Mouse (Mus musculus) kidney, embryonic 15.5 days (tissue): Measurements from ENCODE around the gene Rpl10-ps3. TPM values are rescaled to one million over a fixed set of nuclear protein-coding genes. Genes with fewer than 3 reads are reported as not detected.

Experiments used
- ATAC-seq: fragments of 200-750 bp; cut with Nextera tagmentation; replicated peaks from 2 replicates; pipeline ENCODE4 v1.8.0; 2017; ENCODE audit warnings: moderate TSS enrichment; ENCODE audit not compliant: low FRiP score
- H3K27ac ChIP-seq: fragments of 300-500 bp; sonication (generic); 2 replicates; pipeline ENCODE4 v1.5.1; 2015; ENCODE audit warnings: mild to moderate bottlenecking, inconsistent platforms
- H3K27me3 ChIP-seq: fragments of 300-500 bp; sonication (generic); 2 replicates; pipeline ENCODE4 v1.6.1; 2015; ENCODE audit warnings: inconsistent platforms
- H3K36me3 ChIP-seq: fragments of 300-500 bp; sonication (generic); 2 replicates; pipeline ENCODE4 v1.6.1; 2015; ENCODE audit warnings: inconsistent platforms
- H3K4me1 ChIP-seq: fragments of 300-500 bp; sonication (generic); 2 replicates; pipeline ENCODE4 v1.6.1; 2015; ENCODE audit warnings: inconsistent platforms
- H3K4me2 ChIP-seq: fragments of 300-500 bp; sonication (generic); 2 replicates; pipeline ENCODE4 v1.6.1; 2015; ENCODE audit warnings: moderate library complexity, mild to moderate bottlenecking, inconsistent platforms
- H3K4me3 ChIP-seq: fragments of 300-500 bp; sonication (generic); replicated peaks from 2 replicates; pipeline ENCODE4 v1.5.1; 2015; ENCODE audit warnings: mild to moderate bottlenecking, inconsistent platforms
- H3K9ac ChIP-seq: fragments of 300-500 bp; sonication (generic); 2 replicates; pipeline ENCODE4 v1.6.1; 2015; ENCODE audit warnings: mild to moderate bottlenecking, inconsistent platforms
- H3K9me3 ChIP-seq: fragments of 300-500 bp; sonication (generic); replicated peaks from 2 replicates; pipeline ENCODE4 v1.6.1; 2016; ENCODE audit warnings: inconsistent platforms
- WGBS: fragments of 180-500 bp; shearing (Covaris S2); methylation state at CpG from one replicate; pipeline ENCODE4 v1.1.7; 2015; ENCODE audit warnings: mixed read lengths; 5-methylcytosine and 5-hydroxymethylcytosine counted together
- polyA plus RNA-seq: library from polyadenylated mRNA; unstranded; fragments of >200 nt; fragmentation: Nextera tagmentation; extraction: Ambion mirVana; gene quantifications from 2 replicates; pipeline ENCODE4 v1.2.1, GENCODE M21; 2015

The Rpl10-ps3 gene
- polyA plus RNA-seq, result 231 and 320 TPM in 2 replicates

DNA sequence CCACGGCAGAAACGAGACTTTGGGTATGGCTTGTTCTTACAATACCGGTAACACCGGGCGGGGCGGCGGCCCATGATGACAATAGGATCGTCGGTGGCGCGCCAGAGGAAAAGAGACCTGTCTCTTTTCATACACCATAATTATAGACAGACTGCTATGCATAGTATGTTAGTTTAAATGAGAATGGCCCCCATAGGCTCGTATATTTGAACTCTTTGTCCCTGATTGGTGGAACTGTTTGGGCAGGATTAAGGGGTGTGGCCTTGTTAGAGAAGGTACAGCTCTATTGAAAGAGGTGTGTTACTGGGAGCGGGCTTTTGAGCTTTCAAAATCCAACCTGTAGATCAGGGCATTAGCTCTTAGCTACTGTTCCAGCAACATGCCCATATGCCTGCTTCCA is at the start of gene Rpl10-ps3:
Gene Rpl10-ps3, minus strand, starts transcription at position 101 of the 400 bp plus-strand sequence.
- Histone ChIP-seq H3K36me3 (no peaks in the 10 kb centered on the region), H3K9me3 (no peaks in the 10 kb centered on the region), H3K4me2 (no peak within 1 kb of the TSS), H3K27me3 (no peaks in the 10 kb centered on the region), H3K4me3 (no peak within 1 kb of the TSS), H3K9ac (no peak within 1 kb of the TSS), H3K27ac (no peak within 1 kb of the TSS), H3K4me1 (0 out of 2 replicates have a peak, but pooled peaks cover 3% of the 10 kb centered on the region)
- no peak for ATAC-seq
- WGBS, result 97% methylated on average over 11 of the region's 13 CpGs

- no peak overlapping the region for H3K9ac ChIP-seq
- no peaks in the 10 kb centered on the region for H3K9me3 ChIP-seq
- no peaks in the 10 kb centered on the region for H3K36me3 ChIP-seq
- H3K4me3 ChIP-seq, result no peak overlapping the region
- H3K4me2 ChIP-seq, result no peak overlapping the region
- 47% methylated on average over 6 of the region's 6 CpGs for WGBS
- no peaks in the 10 kb centered on the region for H3K4me1 ChIP-seq
- H3K27me3 ChIP-seq, result no peaks in the 10 kb centered on the region
- no peak overlapping the region for H3K27ac ChIP-seq
- ATAC-seq, result no peak
Observed at GRCm38 (mm10) chr9:50375598-50375997, 30.8 kb upstream of the Rpl10-ps3 start.

DNA sequence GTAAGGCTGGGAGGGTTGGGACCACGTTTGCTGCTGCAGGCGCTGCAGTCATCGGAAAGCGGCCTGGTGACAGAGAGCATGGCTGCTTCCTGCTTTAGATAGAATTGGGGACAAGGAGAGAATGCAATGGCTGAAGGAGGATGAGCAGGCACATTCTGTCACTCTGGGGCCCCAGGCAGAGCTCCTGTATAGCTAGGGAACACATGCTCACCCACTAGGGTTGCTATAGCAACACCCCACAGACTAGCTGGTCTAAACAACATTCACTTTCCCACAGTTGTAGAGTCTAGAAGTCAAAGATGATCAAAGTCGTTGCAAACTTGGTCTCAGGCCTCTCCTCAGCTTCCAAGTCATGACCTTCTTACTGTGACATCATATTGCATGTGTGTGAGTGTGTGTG is 29.9 kb upstream of the Rpl10-ps3 start:
- no peaks in the 10 kb centered on the region for H3K27me3 ChIP-seq
- no peak overlapping the region for H3K4me3 ChIP-seq
- 83% methylated on average over 5 of the region's 5 CpGs for WGBS
- H3K27ac ChIP-seq, result no peak overlapping the region
- 0 out of 2 replicates have a peak, but pooled peaks cover under 1% of the 10 kb centered on the region for H3K4me1 ChIP-seq
- no peak overlapping the region for H3K4me2 ChIP-seq
- no peaks in the 10 kb centered on the region for H3K36me3 ChIP-seq
- no peak overlapping the region for H3K9ac ChIP-seq
- ATAC-seq, result no peak
- no peaks in the 10 kb centered on the region for H3K9me3 ChIP-seq

DNA sequence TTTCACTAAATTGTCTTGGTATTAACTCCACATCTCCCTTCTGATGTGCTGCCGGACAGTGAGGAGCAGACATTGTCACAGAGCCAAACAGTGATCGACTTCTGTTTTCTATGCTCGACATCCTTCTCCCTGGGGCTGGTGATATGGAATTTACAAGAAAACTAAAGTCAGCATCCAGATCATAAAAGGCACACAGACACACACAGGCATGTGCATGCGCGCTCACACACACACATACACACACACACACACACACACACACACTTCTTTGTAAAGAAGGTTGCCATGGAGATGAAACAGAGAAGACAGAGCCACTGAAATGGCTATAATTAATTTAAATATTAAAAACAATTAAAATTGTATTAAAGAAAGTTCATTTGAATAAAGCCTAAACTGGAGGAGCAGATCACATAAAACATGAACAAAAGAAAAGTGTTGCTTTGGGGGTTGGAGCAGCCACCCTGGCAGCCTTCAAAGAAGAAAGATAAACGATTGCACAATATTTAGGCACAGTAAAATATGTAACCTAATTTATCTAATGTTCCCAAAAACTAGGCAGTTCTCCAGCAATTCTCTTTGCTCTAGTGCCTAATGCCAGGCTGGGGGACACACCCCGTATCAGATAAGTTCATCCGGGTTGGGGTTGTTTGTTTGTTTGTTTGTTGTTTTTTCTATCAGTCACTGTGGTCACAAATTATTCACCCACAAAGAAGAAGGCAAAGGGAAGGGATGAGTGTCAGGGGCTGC is 24.0 kb upstream of the Rpl10-ps3 start:
- ATAC-seq, result no peak
- no peak overlapping the region for H3K4me3 ChIP-seq
- H3K4me2 ChIP-seq, result no peak overlapping the region
- H3K27me3 ChIP-seq, result no peaks in the 10 kb centered on the region
- WGBS, result 76% methylated on average over 8 of the region's 8 CpGs
- no peak overlapping the region for H3K9ac ChIP-seq
- no peak overlapping the region for H3K27ac ChIP-seq
- H3K4me1 ChIP-seq, result peaks cover 22% of the 10 kb centered on the region
- H3K36me3 ChIP-seq, result no peaks in the 10 kb centered on the region
- H3K9me3 ChIP-seq, result no peaks in the 10 kb centered on the region

DNA sequence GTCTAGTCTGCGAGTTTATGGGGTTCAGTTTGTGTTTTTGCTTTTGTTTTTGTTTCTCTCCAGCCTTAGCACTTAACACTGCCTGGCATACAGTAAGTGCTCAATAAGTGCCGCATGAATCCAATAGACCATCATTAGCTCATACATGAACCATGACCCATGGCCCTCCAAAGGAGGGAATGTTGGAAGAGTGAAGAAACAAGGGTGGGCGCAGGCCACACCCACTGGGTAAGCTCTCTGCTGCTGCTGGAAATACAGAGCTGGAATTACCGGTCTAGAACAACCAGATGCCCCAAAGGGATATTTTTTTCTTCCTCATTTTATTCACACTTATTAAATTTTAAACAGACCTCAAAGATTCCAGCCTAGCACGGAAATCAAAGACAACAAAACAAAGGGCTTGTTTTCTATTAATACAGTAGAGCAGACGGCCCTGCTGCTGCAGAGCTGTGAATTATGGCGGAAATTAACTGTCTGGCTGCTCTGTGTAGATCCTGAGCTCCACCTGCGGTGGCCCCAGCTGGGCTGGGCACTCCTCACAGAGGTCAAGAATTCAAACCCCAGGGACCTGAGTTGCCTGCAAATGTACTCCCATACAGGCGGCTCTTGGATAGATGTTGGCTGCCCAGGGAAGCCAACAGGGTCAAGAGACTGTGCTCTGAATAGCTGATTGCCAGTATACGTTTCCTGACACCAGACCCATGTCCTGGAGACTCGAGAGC is 20.5 kb upstream of the Rpl10-ps3 start:
- H3K9me3 ChIP-seq, result no peaks in the 10 kb centered on the region
- H3K4me1 ChIP-seq, result peaks cover 39% of the 10 kb centered on the region
- no peaks in the 10 kb centered on the region for H3K36me3 ChIP-seq
- H3K9ac ChIP-seq, result no peak overlapping the region
- no peak overlapping the region for H3K4me3 ChIP-seq
- peak overlapping the region; percentile 52 for H3K27ac ChIP-seq
- H3K4me2 ChIP-seq, result no peak overlapping the region
- ATAC-seq, result peak; percentile 67
- 34% methylated on average over 11 of the region's 11 CpGs for WGBS
- no peaks in the 10 kb centered on the region for H3K27me3 ChIP-seq

- Histone ChIP-seq H3K9ac (no peak overlapping the region), H3K4me2 (no peak overlapping the region), H3K4me1 (peaks cover 34% of the 10 kb centered on the region), H3K36me3 (no peaks in the 10 kb centered on the region), H3K27ac (no peak overlapping the region), H3K9me3 (no peaks in the 10 kb centered on the region), H3K4me3 (no peak overlapping the region), H3K27me3 (no peaks in the 10 kb centered on the region)
- WGBS, result 75% methylated on average over 2 of the region's 2 CpGs
- no peak for ATAC-seq
Observed at GRCm38 (mm10) chr9:50363962-50364361, 19.2 kb upstream of the Rpl10-ps3 start.

DNA sequence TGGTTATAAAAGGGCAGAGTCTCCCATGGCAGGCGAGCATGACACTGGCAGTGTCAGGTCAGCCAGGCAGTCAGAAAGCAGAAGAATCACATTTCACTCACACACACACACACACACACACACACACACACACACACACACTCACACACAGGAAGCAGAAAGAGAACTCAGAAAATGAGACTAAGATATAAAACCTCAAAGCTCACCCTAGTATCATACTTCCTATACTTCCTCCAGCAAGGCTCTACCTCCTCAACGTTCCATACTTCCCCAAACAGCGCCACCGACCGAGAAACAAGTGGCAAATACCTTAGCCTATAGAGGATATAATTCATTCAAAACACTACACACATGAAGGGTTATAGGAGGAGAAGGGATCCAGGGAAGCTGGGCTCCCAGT is 18.5 kb upstream of the Rpl10-ps3 start:
- ATAC-seq, result no peak

DNA sequence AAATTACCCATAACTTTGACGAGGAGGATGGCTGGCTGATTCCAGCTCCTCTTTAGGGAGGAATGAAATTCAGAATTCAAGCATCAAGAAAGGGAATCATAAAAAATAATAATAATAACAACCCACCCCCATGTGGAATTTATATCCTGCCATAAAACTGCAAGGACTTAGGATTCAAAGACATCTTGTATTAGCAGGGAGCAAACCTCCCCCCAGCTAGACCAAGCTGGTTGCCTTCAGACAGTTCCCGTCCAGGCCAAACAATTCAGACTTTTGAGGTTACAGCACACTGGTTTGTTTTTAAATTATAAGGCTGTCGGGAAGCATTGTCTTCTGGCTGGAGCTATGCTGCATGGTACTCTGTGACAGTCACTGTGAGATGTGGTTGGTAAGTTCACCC is 17.8 kb upstream of the Rpl10-ps3 start:
- Histone ChIP-seq H3K9ac (no peak overlapping the region), H3K4me2 (0 out of 2 replicates have a peak overlapping the region, but pooled peaks have one; percentile 13), H3K36me3 (no peaks in the 10 kb centered on the region), H3K4me1 (peaks cover 34% of the 10 kb centered on the region), H3K27ac (peak overlapping the region; percentile 72), H3K27me3 (no peaks in the 10 kb centered on the region), H3K9me3 (no peaks in the 10 kb centered on the region), H3K4me3 (no peak overlapping the region)
- no peak for ATAC-seq
- WGBS, result 14% methylated on average over 3 of the region's 3 CpGs

More for the DNA sequence above, 18.5 kb upstream of the Rpl10-ps3 start:
- Histone ChIP-seq H3K4me3 (no peak overlapping the region), H3K27me3 (no peaks in the 10 kb centered on the region), H3K4me2 (no peak overlapping the region), H3K9me3 (no peaks in the 10 kb centered on the region), H3K4me1 (peaks cover 34% of the 10 kb centered on the region), H3K27ac (peak overlapping the region; percentile 72; the same call in 1 of the 2 replicates), H3K9ac (no peak overlapping the region), H3K36me3 (no peaks in the 10 kb centered on the region)
- 53% methylated on average over 5 of the region's 5 CpGs for whole genome bisulfite sequencing

DNA sequence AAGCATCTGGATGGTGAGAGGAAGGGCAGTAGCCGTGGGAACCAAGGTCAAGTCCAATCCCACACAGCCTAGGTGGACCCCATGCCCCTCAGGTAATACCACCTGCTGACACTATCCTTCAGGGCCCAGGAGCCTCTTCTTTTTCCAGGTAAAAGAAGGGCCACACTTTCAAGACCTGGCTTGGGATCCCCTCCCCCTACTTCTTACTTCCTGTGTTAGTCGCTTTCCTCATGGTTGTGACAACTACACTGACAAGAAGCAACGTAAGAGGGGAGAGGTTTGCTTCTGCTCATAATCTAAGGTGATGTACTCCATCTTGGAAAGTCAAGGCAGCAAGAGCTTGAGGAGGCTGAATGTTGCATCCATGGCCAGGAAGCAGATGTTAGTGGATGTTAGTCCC is 15.6 kb upstream of the Rpl10-ps3 start:
- ATAC-seq, result no peak
- 80% methylated on average over 3 of the region's 3 CpGs for WGBS
- Histone ChIP-seq H3K9me3 (no peaks in the 10 kb centered on the region), H3K4me3 (no peak overlapping the region), H3K4me2 (no peak overlapping the region), H3K4me1 (peaks cover 30% of the 10 kb centered on the region), H3K27ac (no peak overlapping the region), H3K27me3 (no peaks in the 10 kb centered on the region), H3K9ac (no peak overlapping the region), H3K36me3 (no peaks in the 10 kb centered on the region)

GRCm38 (mm10) chr9:50357331-50357730 is 12.6 kb upstream of the Rpl10-ps3 start:
- 76% methylated on average over 3 of the region's 3 CpGs for WGBS
- no peak overlapping the region for H3K9ac ChIP-seq
- H3K27me3 ChIP-seq, result no peaks in the 10 kb centered on the region
- no peak overlapping the region for H3K27ac ChIP-seq
- no peak for ATAC-seq
- H3K4me2 ChIP-seq, result no peak overlapping the region
- H3K4me1 ChIP-seq, result peaks cover 6% of the 10 kb centered on the region
- no peaks in the 10 kb centered on the region for H3K36me3 ChIP-seq
- H3K9me3 ChIP-seq, result no peaks in the 10 kb centered on the region
- no peak overlapping the region for H3K4me3 ChIP-seq

- Histone ChIP-seq H3K4me2 (no peak overlapping the region), H3K9ac (no peak overlapping the region), H3K9me3 (no peaks in the 10 kb centered on the region), H3K4me1 (0 out of 2 replicates have a peak, but pooled peaks cover 3% of the 10 kb centered on the region), H3K27ac (no peak overlapping the region), H3K36me3 (no peaks in the 10 kb centered on the region), H3K4me3 (no peak overlapping the region), H3K27me3 (no peaks in the 10 kb centered on the region)
- ATAC-seq, result no peak
- whole genome bisulfite sequencing, result 62% methylated on average over 4 of the region's 4 CpGs
Observed at GRCm38 (mm10) chr9:50351746-50352145, 7.0 kb upstream of the Rpl10-ps3 start.

DNA sequence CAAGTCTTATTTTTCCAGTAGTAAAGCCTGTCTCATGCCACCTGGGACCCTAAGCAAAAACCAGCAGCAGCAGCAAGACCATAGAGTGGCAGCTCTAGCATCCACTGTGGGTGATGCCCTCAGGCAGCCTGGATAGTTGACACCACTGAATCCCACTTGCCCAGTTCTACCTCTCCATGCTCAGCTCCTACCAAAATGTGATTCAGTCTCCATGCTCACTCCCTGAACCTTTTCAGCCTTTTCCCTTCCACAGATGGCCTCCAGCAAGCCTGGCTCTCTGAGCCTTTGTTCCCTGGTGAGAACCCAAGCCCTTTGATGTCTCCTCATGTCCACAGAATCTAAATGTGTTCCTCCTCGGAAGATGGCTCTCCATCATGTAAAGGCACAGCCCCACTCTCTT is 5.8 kb upstream of the Rpl10-ps3 start:
- H3K4me1 ChIP-seq, result 0 out of 2 replicates have a peak, but pooled peaks cover 3% of the 10 kb centered on the region
- H3K4me3 ChIP-seq, result no peak overlapping the region
- no peak overlapping the region for H3K27ac ChIP-seq
- no peaks in the 10 kb centered on the region for H3K36me3 ChIP-seq
- H3K9ac ChIP-seq, result no peak overlapping the region
- no peak for ATAC-seq
- WGBS, result 59% methylated on average over 1 of the region's 1 CpGs
- H3K4me2 ChIP-seq, result no peak overlapping the region
- H3K9me3 ChIP-seq, result no peaks in the 10 kb centered on the region
- no peaks in the 10 kb centered on the region for H3K27me3 ChIP-seq
